Mouse (Mus musculus) cerebellum, adult 11-12 months (tissue): ENCODE data around the gene Mtmr2.
A peak's percentile ranks its signal among the peaks of the same experiment; 100 is the strongest.

Source experiments
- DNase-seq: peaks from one replicate; pipeline ENCODE4 v3.0.0; 2022

Mtmr2 gene

GRCm38 (mm10) chr9:13809937-13810336, 61.7 kb downstream of the Mtmr2 start:
- DNase-seq: no peak

- no peak for DNase-seq
Observed at GRCm38 (mm10) chr9:13818369-13818768, 70.2 kb downstream of the Mtmr2 start.

- DNase-seq: no peak
Observed at GRCm38 (mm10) chr9:13820774-13821173, 72.6 kb downstream of the Mtmr2 start.

- DNase-seq: no peak
Observed at GRCm38 (mm10) chr9:13825896-13826295, 77.7 kb downstream of the Mtmr2 start.

- DNase-seq: no peak
Observed at GRCm38 (mm10) chr9:13826391-13826805, 78.2 kb downstream of the Mtmr2 start.

GRCm38 (mm10) chr9:13826832-13827405, 78.7 kb downstream of the Mtmr2 start, which contains the start of gene Cep57:
Cep57 (minus strand) TSS chr9:13827107.
- DNase-seq: peak; percentile 98

GRCm38 (mm10) chr9:13827406-13828086, 79.3 kb downstream of the Mtmr2 start, which contains the start of gene Fam76b:
Fam76b (plus strand) TSS chr9:13827716.
- peak; percentile 100 for DNase-seq

- no peak for DNase-seq
Observed at GRCm38 (mm10) chr9:13828087-13828441, 79.9 kb downstream of the Mtmr2 start.

GRCm38 (mm10) chr9:13835256-13835655, 87.0 kb downstream of the Mtmr2 start:
- DNase-seq: no peak

GRCm38 (mm10) chr9:13836726-13837125, 88.5 kb downstream of the Mtmr2 start:
- DNase-seq: no peak

- DNase-seq: no peak
Observed at GRCm38 (mm10) chr9:13847591-13847990, 99.4 kb downstream of the Mtmr2 start.

- DNase-seq: no peak
Observed at GRCm38 (mm10) chr9:13848481-13849480, 100.6 kb downstream of the Mtmr2 start.

GRCm38 (mm10) chr9:13853876-13854275, 105.7 kb downstream of the Mtmr2 start:
- no peak for DNase-seq
